Mouse (Mus musculus): Measurements from ENCODE around the gene Synj1. TPM values are rescaled to one million over a fixed set of nuclear protein-coding genes. Genes with fewer than 3 reads are reported as not detected.

Synj1 gene
- polyA plus RNA-seq, 1 experiment from 2014 or later: 11.3 TPM

DNA sequence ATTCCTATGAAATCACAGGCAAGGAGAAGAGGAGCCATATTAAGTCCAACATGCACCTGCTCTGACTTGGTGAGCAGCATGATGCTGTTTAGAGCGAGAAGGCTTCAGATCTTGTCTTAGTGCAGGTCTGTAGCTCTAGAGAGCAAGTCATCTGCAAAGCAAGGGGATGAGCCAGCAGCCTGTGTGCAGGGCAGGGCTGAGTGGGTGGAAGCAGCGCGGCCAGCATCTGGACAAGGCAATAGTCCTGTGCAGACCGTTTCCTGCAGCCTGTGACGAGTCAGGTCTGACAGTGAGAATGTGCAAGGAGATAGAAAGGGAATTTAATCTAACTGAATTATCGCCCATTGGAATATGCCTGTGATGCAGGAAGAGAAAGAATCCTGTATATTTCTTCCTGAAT, 40.1 kb downstream of the Synj1 start:
- Histone ChIP-seq H3K9ac (replicated peaks) (no peak overlapping the region), H3K4me2 (no peak overlapping the region), H3K4me3 (replicated peaks) (no peak overlapping the region), H3K4me1 (replicated peaks) (no peaks in the 10 kb centered on the region), H3K9me3 (no peaks in the 10 kb centered on the region), H3K36me3 (peaks cover 21% of the 10 kb centered on the region), H3K27ac (no peak overlapping the region), H3K27me3 (no peaks in the 10 kb centered on the region)
- no peak for ATAC-seq (ENCODE audit: insufficient number of reproducible peaks, insufficient read depth, low FRiP score, low TSS enrichment, low read depth)
- 91% methylated on average over 6 of the region's 6 CpGs for WGBS

DNA sequence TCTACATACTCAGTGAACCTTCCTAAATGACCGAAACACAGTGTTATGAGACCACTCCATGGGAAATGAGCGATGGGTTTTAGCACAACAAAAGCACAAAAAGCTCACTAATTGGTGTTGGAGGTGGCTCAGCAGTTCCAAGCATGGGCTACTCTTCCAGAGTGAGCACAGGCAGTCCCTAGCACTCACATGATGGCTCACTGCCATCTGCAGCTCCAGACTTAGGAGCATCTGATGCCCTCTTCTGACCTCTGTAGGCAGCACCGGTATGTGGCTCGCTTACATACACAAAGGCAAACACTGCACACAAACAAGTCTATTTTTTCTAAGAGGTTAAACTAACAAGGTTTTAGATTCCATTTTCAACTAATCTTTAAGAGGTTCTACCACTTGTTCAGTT, 44.9 kb downstream of the Synj1 start:
- H3K4me1 ChIP-seq (replicated peaks): no peaks in the 10 kb centered on the region
- no peak for ATAC-seq (ENCODE audit: insufficient number of reproducible peaks, insufficient read depth, low FRiP score, low TSS enrichment, low read depth)
- 88% methylated on average over 4 of the region's 4 CpGs for WGBS

DNA sequence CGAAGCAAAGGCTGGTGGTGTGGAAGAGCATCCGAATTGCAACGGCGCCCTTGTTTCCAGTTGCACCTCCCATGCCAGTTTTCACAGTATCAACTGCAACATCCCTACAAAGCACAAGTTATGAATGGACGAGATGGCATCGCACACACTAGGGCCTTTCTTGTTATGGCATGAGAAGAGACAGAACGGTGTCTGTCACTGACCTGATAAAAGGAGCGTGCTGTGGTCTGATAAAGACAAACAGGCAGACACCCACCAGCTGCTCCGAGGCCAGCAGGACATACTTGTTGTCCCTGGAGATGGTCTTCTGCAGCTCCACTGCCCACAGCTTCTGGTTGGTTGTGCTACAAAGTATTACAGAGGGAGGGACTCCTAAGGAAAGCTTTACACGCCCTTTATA, 46.8 kb downstream of the Synj1 start:
- H3K4me3 ChIP-seq (replicated peaks): no peak overlapping the region
- ATAC-seq (ENCODE audit: insufficient number of reproducible peaks, insufficient read depth, low FRiP score, low TSS enrichment, low read depth): no peak
- no peak overlapping the region for H3K9ac ChIP-seq (replicated peaks)
- H3K4me2 ChIP-seq: no peak overlapping the region
- H3K4me1 ChIP-seq (replicated peaks): no peaks in the 10 kb centered on the region
- H3K27me3 ChIP-seq: no peaks in the 10 kb centered on the region
- 93% methylated on average over 10 of the region's 10 CpGs for WGBS
- H3K36me3 ChIP-seq: peaks cover 26% of the 10 kb centered on the region
- H3K27ac ChIP-seq: no peak overlapping the region
- H3K9me3 ChIP-seq: no peaks in the 10 kb centered on the region

More for the DNA sequence above, 44.9 kb downstream of the Synj1 start:
- Histone ChIP-seq H3K27me3 (no peaks in the 10 kb centered on the region), H3K27ac (no peak overlapping the region), H3K4me3 (replicated peaks) (no peak overlapping the region), H3K4me2 (no peak overlapping the region), H3K9ac (replicated peaks) (no peak overlapping the region), H3K9me3 (no peaks in the 10 kb centered on the region), H3K36me3 (peaks cover 22% of the 10 kb centered on the region)

DNA sequence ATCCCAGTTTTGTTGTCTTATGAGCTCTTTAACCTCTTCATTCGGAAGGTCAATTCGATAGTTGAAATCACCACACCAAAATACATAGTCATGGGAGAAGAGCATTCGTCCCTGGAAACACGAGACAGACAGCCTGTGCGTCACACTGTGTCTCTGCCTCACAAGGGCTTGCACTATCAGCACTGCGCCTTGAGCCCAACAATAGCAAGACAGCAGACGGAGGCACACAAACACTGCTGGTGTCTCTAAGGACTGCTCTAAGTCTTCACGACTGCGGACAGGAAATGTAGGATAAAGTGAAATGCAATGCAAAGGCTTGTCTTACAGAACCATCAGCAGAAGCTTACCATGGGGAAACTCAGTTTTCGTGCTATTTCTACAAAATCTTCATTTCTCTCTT, 47.2 kb downstream of the Synj1 start:
- Histone ChIP-seq H3K27ac (no peak overlapping the region), H3K4me2 (no peak overlapping the region), H3K4me3 (replicated peaks) (no peak overlapping the region), H3K27me3 (no peaks in the 10 kb centered on the region), H3K4me1 (replicated peaks) (no peaks in the 10 kb centered on the region), H3K9ac (replicated peaks) (no peak overlapping the region), H3K36me3 (peaks cover 26% of the 10 kb centered on the region), H3K9me3 (no peaks in the 10 kb centered on the region)
- no peak for ATAC-seq (ENCODE audit: insufficient number of reproducible peaks, insufficient read depth, low FRiP score, low TSS enrichment, low read depth)
- 87% methylated on average over 10 of the region's 10 CpGs for WGBS

DNA sequence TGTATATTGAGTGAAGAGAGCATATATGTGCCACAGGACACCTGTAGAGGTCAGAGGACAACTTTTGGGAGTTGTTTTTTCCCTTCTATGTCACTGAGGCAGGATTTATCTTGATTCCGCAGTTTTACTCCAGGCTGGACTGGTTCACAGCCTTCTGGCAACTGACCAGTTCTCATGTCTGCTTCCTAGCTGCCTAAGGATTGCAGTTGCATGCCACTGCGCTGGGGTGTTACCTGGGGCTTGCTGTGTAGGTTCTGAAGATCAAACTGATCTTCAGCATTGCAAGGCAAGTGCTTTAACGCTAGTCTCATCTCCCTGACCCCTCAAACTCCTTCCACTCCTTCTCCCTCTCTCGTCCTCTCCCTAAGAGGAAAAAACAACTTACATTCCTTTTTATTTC, 47.9 kb downstream of the Synj1 start:
- no peaks in the 10 kb centered on the region for H3K27me3 ChIP-seq
- H3K27ac ChIP-seq: no peak overlapping the region
- no peak for ATAC-seq (ENCODE audit: insufficient number of reproducible peaks, insufficient read depth, low FRiP score, low TSS enrichment, low read depth)
- no peak overlapping the region for H3K4me2 ChIP-seq
- no peak overlapping the region for H3K4me3 ChIP-seq (replicated peaks)
- peaks cover 22% of the 10 kb centered on the region for H3K36me3 ChIP-seq
- no peaks in the 10 kb centered on the region for H3K9me3 ChIP-seq
- H3K9ac ChIP-seq (replicated peaks): no peak overlapping the region
- WGBS: 86% methylated on average over 4 of the region's 4 CpGs
- no peaks in the 10 kb centered on the region for H3K4me1 ChIP-seq (replicated peaks)

DNA sequence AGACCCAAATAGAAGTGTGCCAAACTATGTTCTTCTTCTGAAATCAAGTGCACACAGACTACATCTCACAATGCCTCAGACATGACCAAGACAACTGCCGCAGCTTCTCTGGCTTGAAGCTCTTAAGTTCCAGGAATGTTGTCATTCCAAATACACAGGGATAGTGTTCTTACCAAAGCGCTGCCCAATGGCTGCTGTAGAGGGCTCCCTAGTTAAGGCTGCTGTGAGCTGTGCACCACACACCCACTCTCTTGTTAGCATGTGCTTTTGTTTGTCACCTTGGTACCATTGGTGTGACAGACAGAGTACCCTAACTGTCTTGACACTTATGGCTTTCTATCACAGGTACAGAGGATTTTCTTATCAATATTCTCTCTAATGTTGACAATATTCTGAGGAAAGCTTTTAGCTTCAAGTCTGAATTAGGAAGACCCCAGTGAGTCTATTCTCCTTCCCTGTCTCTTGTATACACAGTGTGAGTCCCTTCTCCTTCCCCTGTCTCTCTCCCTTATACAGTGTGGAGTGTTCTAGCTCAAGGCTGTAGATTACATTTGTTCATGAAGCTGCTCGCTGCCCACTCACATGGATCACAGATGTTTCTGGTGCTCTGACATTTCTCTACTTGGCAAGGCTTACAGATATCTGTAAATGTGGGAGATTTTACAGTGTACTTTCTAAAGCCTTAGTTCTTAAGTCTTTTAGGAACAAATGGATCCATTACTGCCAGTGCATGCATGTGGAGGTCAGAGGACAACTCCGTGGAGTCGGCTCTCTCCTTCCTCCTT, 52.6 kb downstream of the Synj1 start:
- H3K27ac ChIP-seq: no peak overlapping the region
- no peaks in the 10 kb centered on the region for H3K27me3 ChIP-seq
- no peaks in the 10 kb centered on the region for H3K4me1 ChIP-seq (replicated peaks)
- 85% methylated on average over 5 of the region's 5 CpGs for WGBS
- peaks cover 17% of the 10 kb centered on the region for H3K36me3 ChIP-seq
- H3K9ac ChIP-seq (replicated peaks): no peak overlapping the region
- no peak for ATAC-seq (ENCODE audit: insufficient number of reproducible peaks, insufficient read depth, low FRiP score, low TSS enrichment, low read depth)
- H3K9me3 ChIP-seq: no peaks in the 10 kb centered on the region
- no peak overlapping the region for H3K4me3 ChIP-seq (replicated peaks)
- H3K4me2 ChIP-seq: no peak overlapping the region

DNA sequence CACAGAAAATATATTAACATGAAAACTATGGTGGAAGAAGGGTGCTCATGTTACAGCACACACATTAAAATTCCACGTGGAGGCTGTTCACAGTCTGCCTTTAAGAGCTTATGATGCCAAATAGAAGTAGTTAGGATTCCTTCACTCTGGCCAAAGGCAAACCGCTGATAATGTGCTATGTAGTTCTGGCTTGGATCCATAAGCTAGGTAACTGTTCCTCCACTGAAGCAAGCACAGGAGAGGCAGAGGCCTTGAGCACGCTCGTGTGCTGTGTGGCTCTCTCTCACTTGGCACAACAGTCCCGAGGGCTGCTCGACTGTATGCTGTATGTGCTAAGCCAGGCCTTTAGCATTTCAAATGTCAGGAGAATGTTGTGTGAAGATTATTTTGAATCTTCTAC, 55.6 kb downstream of the Synj1 start:
- H3K4me2 ChIP-seq: no peak overlapping the region
- no peaks in the 10 kb centered on the region for H3K4me1 ChIP-seq (replicated peaks)
- ATAC-seq (ENCODE audit: insufficient number of reproducible peaks, insufficient read depth, low FRiP score, low TSS enrichment, low read depth): no peak
- no peaks in the 10 kb centered on the region for H3K9me3 ChIP-seq
- no peak overlapping the region for H3K9ac ChIP-seq (replicated peaks)
- no peak overlapping the region for H3K4me3 ChIP-seq (replicated peaks)
- WGBS: 80% methylated on average over 6 of the region's 6 CpGs
- H3K36me3 ChIP-seq: peaks cover 35% of the 10 kb centered on the region
- H3K27ac ChIP-seq: no peak overlapping the region
- H3K27me3 ChIP-seq: no peaks in the 10 kb centered on the region

DNA sequence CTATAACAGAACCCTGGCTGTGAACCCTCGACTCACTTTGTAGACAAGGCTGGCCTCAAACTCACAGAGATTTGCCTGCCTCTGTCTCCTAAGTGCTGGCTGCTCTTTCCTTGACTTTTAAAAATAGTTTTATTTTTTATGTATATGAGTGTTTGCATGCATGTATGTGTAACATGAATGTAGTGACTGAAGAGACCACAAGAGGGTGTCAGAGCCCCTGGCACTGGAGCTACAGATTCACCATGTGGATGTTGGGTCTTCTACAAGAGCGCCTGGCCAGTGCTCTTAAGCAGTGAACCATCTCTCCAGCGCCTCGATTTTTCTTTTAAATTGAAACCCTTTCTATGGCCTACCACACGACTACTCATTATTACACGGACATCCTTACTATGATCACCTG, 57.3 kb downstream of the Synj1 start:
- 90% methylated on average over 6 of the region's 6 CpGs for WGBS
- Histone ChIP-seq H3K9ac (replicated peaks) (no peak overlapping the region), H3K4me3 (replicated peaks) (no peak overlapping the region), H3K4me1 (replicated peaks) (no peaks in the 10 kb centered on the region), H3K36me3 (peaks cover 33% of the 10 kb centered on the region), H3K27ac (no peak overlapping the region), H3K27me3 (no peaks in the 10 kb centered on the region), H3K9me3 (no peaks in the 10 kb centered on the region), H3K4me2 (no peak overlapping the region)
- no peak for ATAC-seq (ENCODE audit: insufficient number of reproducible peaks, insufficient read depth, low FRiP score, low TSS enrichment, low read depth)

DNA sequence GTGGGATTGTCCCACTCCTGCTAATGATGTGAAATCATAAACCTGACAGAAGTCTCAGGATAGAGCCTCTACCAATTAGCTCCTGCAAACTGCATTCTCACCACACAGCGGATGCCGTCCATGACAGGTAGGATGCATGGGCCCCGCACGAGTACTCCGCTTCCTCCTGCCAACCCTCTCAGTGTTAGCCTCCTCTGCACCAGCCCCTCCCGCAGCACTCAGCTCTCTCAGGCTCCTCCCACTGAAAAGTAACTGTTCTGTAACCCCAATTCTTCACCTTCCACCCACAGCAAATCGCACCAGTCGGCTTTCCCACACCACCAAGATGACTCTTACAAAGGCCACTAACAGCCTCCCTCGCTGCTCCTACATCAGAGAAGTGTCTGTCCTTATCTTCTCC, 58.0 kb downstream of the Synj1 start:
- Histone ChIP-seq H3K9ac (replicated peaks) (no peak overlapping the region), H3K9me3 (no peaks in the 10 kb centered on the region)

DNA sequence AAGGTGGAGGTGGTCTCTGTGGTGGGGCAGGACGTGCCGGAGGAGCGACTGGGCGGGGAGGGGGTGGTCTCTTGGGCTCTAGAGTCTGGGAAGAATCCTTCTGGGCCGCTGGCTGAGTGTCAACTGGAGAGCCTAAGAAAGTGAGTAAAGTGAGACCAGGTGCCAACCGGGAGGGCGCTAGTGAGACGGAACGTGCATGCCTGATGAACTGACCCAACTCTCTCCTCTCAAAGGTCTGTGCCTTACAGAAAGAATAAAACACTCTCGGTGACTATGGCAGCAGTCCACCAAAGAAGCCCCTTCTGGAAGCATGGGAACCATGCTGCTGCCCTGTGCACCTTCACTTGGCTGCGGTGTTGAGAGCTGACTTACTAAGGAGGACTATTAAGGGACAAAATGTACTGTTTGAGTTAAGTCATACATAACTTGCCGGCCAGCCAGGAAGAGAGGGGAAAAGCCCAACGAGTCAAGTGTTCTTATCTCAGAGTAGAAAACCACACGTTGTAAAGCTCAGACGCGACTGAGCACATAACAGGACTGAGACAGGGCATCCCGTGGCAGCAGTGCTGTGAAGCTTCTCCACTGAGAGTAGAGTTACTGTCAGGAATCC, 60.6 kb downstream of the Synj1 start:
- Histone ChIP-seq H3K4me2 (no peak overlapping the region), H3K4me1 (replicated peaks) (no peaks in the 10 kb centered on the region), H3K27ac (no peak overlapping the region), H3K9me3 (no peaks in the 10 kb centered on the region), H3K9ac (replicated peaks) (no peak overlapping the region), H3K36me3 (peaks cover 38% of the 10 kb centered on the region), H3K4me3 (replicated peaks) (no peak overlapping the region), H3K27me3 (no peaks in the 10 kb centered on the region)
- WGBS: 53% methylated on average over 17 of the region's 17 CpGs
- no peak for ATAC-seq (ENCODE audit: insufficient number of reproducible peaks, insufficient read depth, low FRiP score, low TSS enrichment, low read depth)

More for the DNA sequence above, 58.0 kb downstream of the Synj1 start:
- no peaks in the 10 kb centered on the region for H3K27me3 ChIP-seq
- WGBS: 91% methylated on average over 9 of the region's 9 CpGs
- ATAC-seq (ENCODE audit: insufficient number of reproducible peaks, insufficient read depth, low FRiP score, low TSS enrichment, low read depth): no peak
- no peaks in the 10 kb centered on the region for H3K4me1 ChIP-seq (replicated peaks)
- H3K4me3 ChIP-seq (replicated peaks): no peak overlapping the region
- H3K36me3 ChIP-seq: peaks cover 33% of the 10 kb centered on the region
- no peak overlapping the region for H3K4me2 ChIP-seq
- no peak overlapping the region for H3K27ac ChIP-seq

DNA sequence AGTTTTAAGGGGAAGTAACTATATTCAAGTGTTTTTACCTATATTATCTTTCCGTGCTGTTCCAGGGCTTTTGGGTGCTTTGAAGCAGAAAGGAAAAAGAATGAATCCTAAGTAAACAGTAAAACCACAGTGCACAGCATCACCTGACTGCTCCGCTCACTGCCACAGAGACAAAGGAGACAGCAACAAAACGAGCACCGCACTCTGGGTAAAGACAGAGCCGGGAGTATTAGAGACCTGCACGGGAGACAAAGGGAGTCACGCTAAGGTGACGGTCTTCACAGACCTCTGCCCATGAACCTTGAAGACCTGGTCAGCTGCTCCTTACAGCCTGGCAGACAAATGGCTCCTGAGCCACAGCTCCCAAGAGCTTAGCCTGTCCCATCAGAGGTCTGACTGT, 64.1 kb downstream of the Synj1 start:
- no peak for ATAC-seq (ENCODE audit: insufficient number of reproducible peaks, insufficient read depth, low FRiP score, low TSS enrichment, low read depth)
- H3K27ac ChIP-seq: no peak overlapping the region

DNA sequence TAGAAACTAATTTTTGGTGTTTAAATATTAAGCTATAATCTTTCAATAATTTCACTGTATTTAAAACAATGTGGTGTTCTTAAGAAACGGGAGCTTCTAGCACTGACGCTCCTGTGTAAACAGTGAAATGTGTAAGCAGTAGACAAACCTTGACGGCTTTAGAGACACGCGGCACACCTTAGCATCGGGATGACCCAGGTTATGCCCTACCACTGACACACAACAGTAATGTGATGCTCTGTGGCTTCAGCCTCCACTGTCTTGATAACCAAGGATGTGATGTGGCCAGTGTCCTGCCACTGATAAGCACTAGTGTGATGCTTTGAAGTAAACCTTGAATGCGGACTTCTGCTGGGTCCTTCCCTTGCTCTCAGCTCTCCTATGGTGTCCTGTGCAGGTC, 69.9 kb downstream of the Synj1 start:
- Histone ChIP-seq H3K4me2 (no peak overlapping the region), H3K27me3 (no peaks in the 10 kb centered on the region), H3K4me3 (replicated peaks) (no peak overlapping the region), H3K36me3 (peaks cover 41% of the 10 kb centered on the region), H3K9ac (replicated peaks) (no peak overlapping the region), H3K27ac (no peak overlapping the region), H3K4me1 (replicated peaks) (no peaks in the 10 kb centered on the region), H3K9me3 (no peaks in the 10 kb centered on the region)
- 92% methylated on average over 7 of the region's 7 CpGs for WGBS
- ATAC-seq (ENCODE audit: insufficient number of reproducible peaks, insufficient read depth, low FRiP score, low TSS enrichment, low read depth): no peak

More for the DNA sequence above, 64.1 kb downstream of the Synj1 start:
- H3K9ac ChIP-seq (replicated peaks): no peak overlapping the region
- H3K27me3 ChIP-seq: no peaks in the 10 kb centered on the region
- no peak overlapping the region for H3K4me2 ChIP-seq
- H3K4me1 ChIP-seq (replicated peaks): no peaks in the 10 kb centered on the region
- peaks cover 49% of the 10 kb centered on the region for H3K36me3 ChIP-seq
- H3K4me3 ChIP-seq (replicated peaks): no peak overlapping the region
- WGBS: 82% methylated on average over 8 of the region's 8 CpGs
- H3K9me3 ChIP-seq: no peaks in the 10 kb centered on the region

All from limb, embryonic 12.5 days (tissue).